Mouse (Mus musculus): ENCODE data around the gene Coq8b. TPM values are rescaled to one million over a fixed set of nuclear protein-coding genes. Genes with fewer than 3 reads are reported as not detected.

Gene Coq8b
- polyA plus RNA-seq, 1 experiment: 43.1 TPM

GRCm38 (mm10) chr7:27227676-27228075 is 5.1 kb upstream of the Coq8b start:
- TF ChIP-seq CTCF (conservative IDR thresholded peaks at IDR 0.05; ENCODE audit: insufficient read depth, insufficient read length, low read depth, low read length) (no peak), POLR2A (IDR thresholded peaks at IDR 0.05; ENCODE audit: low read depth, low read length) (no peak)
- WGBS: 2% methylated on average over 10 of the region's 10 CpGs
- Histone ChIP-seq H3K27ac (ENCODE audit: insufficient read depth, low read depth, low read length) (peak overlapping the region; percentile 19), H3K36me3 (ENCODE audit: control insufficient read depth, insufficient read depth, low read length) (no peaks in the 10 kb centered on the region), H3K4me1 (ENCODE audit: control insufficient read depth, insufficient read depth, low read length) (peaks cover 15% of the 10 kb centered on the region), H3K27me3 (replicated peaks; ENCODE audit: control insufficient read depth, insufficient read depth, low read length) (no peaks in the 10 kb centered on the region), H3K4me3 (ENCODE audit: insufficient read depth, low read depth, low read length) (peak overlapping the region; percentile 72)
- DNase-seq: no peak

GRCm38 (mm10) chr7:27228281-27228821 is 4.5 kb upstream of the Coq8b start, which contains the start of gene Itpkc:
Gene Itpkc, minus strand, starts transcription at chr7:27228661.
- Histone ChIP-seq H3K4me1 (ENCODE audit: control insufficient read depth, insufficient read depth, low read length) (peaks cover 16% of the 10 kb centered on the region), H3K4me3 (ENCODE audit: insufficient read depth, low read depth, low read length) (peak within 1 kb of the TSS; percentile 72), H3K36me3 (ENCODE audit: control insufficient read depth, insufficient read depth, low read length) (no peaks in the 10 kb centered on the region), H3K27me3 (replicated peaks; ENCODE audit: control insufficient read depth, insufficient read depth, low read length) (no peaks in the 10 kb centered on the region), H3K27ac (ENCODE audit: insufficient read depth, low read depth, low read length) (peak within 1 kb of the TSS; percentile 80)
- TF ChIP-seq POLR2A (IDR thresholded peaks at IDR 0.05; ENCODE audit: low read depth, low read length) (peak; percentile 94), CTCF (conservative IDR thresholded peaks at IDR 0.05; ENCODE audit: insufficient read depth, insufficient read length, low read depth, low read length) (0 out of 2 replicates have a peak, but pooled peaks have one; percentile 12)
- under 1% methylated on average over 48 of the region's 49 CpGs for WGBS
- peak; percentile 96 for DNase-seq

- 16% methylated on average over 6 of the region's 6 CpGs for WGBS
- TF ChIP-seq CTCF (conservative IDR thresholded peaks at IDR 0.05; ENCODE audit: insufficient read depth, insufficient read length, low read depth, low read length): no peak
- TF ChIP-seq POLR2A (IDR thresholded peaks at IDR 0.05; ENCODE audit: low read depth, low read length): no peak
- no peak for DNase-seq
- Histone ChIP-seq H3K4me3 (ENCODE audit: insufficient read depth, low read depth, low read length) (peak overlapping the region; percentile 72), H3K27ac (ENCODE audit: insufficient read depth, low read depth, low read length) (peak overlapping the region; percentile 80), H3K27me3 (replicated peaks; ENCODE audit: control insufficient read depth, insufficient read depth, low read length) (no peaks in the 10 kb centered on the region), H3K4me1 (ENCODE audit: control insufficient read depth, insufficient read depth, low read length) (peaks cover 21% of the 10 kb centered on the region), H3K36me3 (ENCODE audit: control insufficient read depth, insufficient read depth, low read length) (no peaks in the 10 kb centered on the region)
Observed at GRCm38 (mm10) chr7:27228865-27229264, 4.0 kb upstream of the Coq8b start.

GRCm38 (mm10) chr7:27230781-27231180 is 2.0 kb upstream of the Coq8b start:
- H3K27me3 ChIP-seq (replicated peaks; ENCODE audit: control insufficient read depth, insufficient read depth, low read length): no peaks in the 10 kb centered on the region
- H3K4me3 ChIP-seq (ENCODE audit: insufficient read depth, low read depth, low read length): no peak overlapping the region
- H3K36me3 ChIP-seq (ENCODE audit: control insufficient read depth, insufficient read depth, low read length): no peaks in the 10 kb centered on the region
- DNase-seq: no peak
- WGBS: 77% methylated on average over 4 of the region's 4 CpGs
- H3K27ac ChIP-seq (ENCODE audit: insufficient read depth, low read depth, low read length): no peak overlapping the region
- no peak for TF ChIP-seq POLR2A (IDR thresholded peaks at IDR 0.05; ENCODE audit: low read depth, low read length)
- TF ChIP-seq CTCF (conservative IDR thresholded peaks at IDR 0.05; ENCODE audit: insufficient read depth, insufficient read length, low read depth, low read length): peak; percentile 47
- H3K4me1 ChIP-seq (ENCODE audit: control insufficient read depth, insufficient read depth, low read length): peaks cover 19% of the 10 kb centered on the region

- H3K27me3 ChIP-seq (replicated peaks; ENCODE audit: control insufficient read depth, insufficient read depth, low read length): no peaks in the 10 kb centered on the region
- peaks cover 10% of the 10 kb centered on the region for H3K4me1 ChIP-seq (ENCODE audit: control insufficient read depth, insufficient read depth, low read length)
- 74% methylated on average over 7 of the region's 7 CpGs for WGBS
- no peak for DNase-seq
- H3K27ac ChIP-seq (ENCODE audit: insufficient read depth, low read depth, low read length): no peak overlapping the region
- H3K36me3 ChIP-seq (ENCODE audit: control insufficient read depth, insufficient read depth, low read length): no peaks in the 10 kb centered on the region
- TF ChIP-seq POLR2A (IDR thresholded peaks at IDR 0.05; ENCODE audit: low read depth, low read length) (no peak), CTCF (conservative IDR thresholded peaks at IDR 0.05; ENCODE audit: insufficient read depth, insufficient read length, low read depth, low read length) (no peak)
- no peak overlapping the region for H3K4me3 ChIP-seq (ENCODE audit: insufficient read depth, low read depth, low read length)
Observed at GRCm38 (mm10) chr7:27231693-27232331, 1.0 kb upstream of the Coq8b start.

- H3K4me3 ChIP-seq (ENCODE audit: insufficient read depth, low read depth, low read length): peak overlapping the region; percentile 68
- WGBS: 3% methylated on average over 6 of the region's 6 CpGs
- no peaks in the 10 kb centered on the region for H3K36me3 ChIP-seq (ENCODE audit: control insufficient read depth, insufficient read depth, low read length)
- no peak for TF ChIP-seq CTCF (conservative IDR thresholded peaks at IDR 0.05; ENCODE audit: insufficient read depth, insufficient read length, low read depth, low read length)
- no peak for TF ChIP-seq POLR2A (IDR thresholded peaks at IDR 0.05; ENCODE audit: low read depth, low read length)
- peaks cover 8% of the 10 kb centered on the region for H3K4me1 ChIP-seq (ENCODE audit: control insufficient read depth, insufficient read depth, low read length)
- H3K27ac ChIP-seq (ENCODE audit: insufficient read depth, low read depth, low read length): no peak overlapping the region
- H3K27me3 ChIP-seq (replicated peaks; ENCODE audit: control insufficient read depth, insufficient read depth, low read length): no peaks in the 10 kb centered on the region
- DNase-seq: no peak
Observed at GRCm38 (mm10) chr7:27233300-27233699, 477 bp downstream of the Coq8b start.

GRCm38 (mm10) chr7:27235726-27236125 is 2.9 kb downstream of the Coq8b start:
- H3K4me3 ChIP-seq (ENCODE audit: insufficient read depth, low read depth, low read length): no peak overlapping the region
- WGBS: 80% methylated on average over 2 of the region's 2 CpGs
- H3K36me3 ChIP-seq (ENCODE audit: control insufficient read depth, insufficient read depth, low read length): no peaks in the 10 kb centered on the region
- peaks cover 8% of the 10 kb centered on the region for H3K4me1 ChIP-seq (ENCODE audit: control insufficient read depth, insufficient read depth, low read length)
- DNase-seq: no peak
- TF ChIP-seq POLR2A (IDR thresholded peaks at IDR 0.05; ENCODE audit: low read depth, low read length) (no peak), CTCF (conservative IDR thresholded peaks at IDR 0.05; ENCODE audit: insufficient read depth, insufficient read length, low read depth, low read length) (no peak)
- H3K27me3 ChIP-seq (replicated peaks; ENCODE audit: control insufficient read depth, insufficient read depth, low read length): no peaks in the 10 kb centered on the region
- H3K27ac ChIP-seq (ENCODE audit: insufficient read depth, low read depth, low read length): no peak overlapping the region

Data from kidney, adult 2 months (tissue).